Mouse (Mus musculus) granulocyte monocyte progenitor cell, adult 5-6 weeks (primary cell): Measurements from ENCODE around the gene Slc16a2. TPM values are rescaled to one million over a fixed set of nuclear protein-coding genes. Genes with fewer than 3 reads are reported as not detected.
"Not testable (repeated sequence)": the region's sequence is repeated elsewhere in the genome, so short reads cannot be mapped to it uniquely, and the experiment has no call there.

Experiments used
- ATAC-seq: replicated peaks from 2 replicates; pipeline ENCODE4 v1.8.0; 2016; ENCODE audit warnings: mild to moderate bottlenecking, moderate TSS enrichment, inconsistent platforms; ENCODE audit not compliant: poor library complexity, severe bottlenecking
- total RNA-seq, 2 experiments: library from RNA; stranded (forward) in 1 of 2; stranded (reverse) in 1 of 2; fragments of 200-712, 200-1000 nt in 1 of 2; fragments of >200 nt in 1 of 2; fragmentation: Nextera tagmentation in 1 of 2; gene quantifications; 2 replicates each; pipeline ENCODE4 v1.2.3; 2014 to 2017

The Slc16a2 gene
- total RNA-seq, 2 experiments from 2014 or later = not detected

DNA sequence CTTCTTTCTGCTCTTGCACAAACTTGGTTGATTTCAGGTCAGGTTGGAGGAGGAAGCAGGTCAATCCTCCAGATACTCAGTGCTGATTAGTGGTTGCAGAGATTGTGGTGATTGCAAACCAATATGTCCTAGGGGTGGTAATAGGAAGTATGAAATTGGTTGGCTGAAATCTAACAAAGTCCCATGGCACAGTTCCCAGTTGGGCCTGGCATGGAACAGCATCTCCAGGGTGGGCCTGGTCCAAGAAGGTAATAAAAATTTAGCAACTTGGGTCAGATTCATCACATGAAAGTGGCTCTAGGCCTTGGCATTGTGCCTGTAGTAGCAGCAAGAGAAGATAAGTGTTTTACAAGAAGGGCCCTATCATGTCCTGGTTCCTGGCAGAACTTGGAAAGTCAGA, 151.5 kb downstream of the Slc16a2 start:
- no peak for ATAC-seq

DNA sequence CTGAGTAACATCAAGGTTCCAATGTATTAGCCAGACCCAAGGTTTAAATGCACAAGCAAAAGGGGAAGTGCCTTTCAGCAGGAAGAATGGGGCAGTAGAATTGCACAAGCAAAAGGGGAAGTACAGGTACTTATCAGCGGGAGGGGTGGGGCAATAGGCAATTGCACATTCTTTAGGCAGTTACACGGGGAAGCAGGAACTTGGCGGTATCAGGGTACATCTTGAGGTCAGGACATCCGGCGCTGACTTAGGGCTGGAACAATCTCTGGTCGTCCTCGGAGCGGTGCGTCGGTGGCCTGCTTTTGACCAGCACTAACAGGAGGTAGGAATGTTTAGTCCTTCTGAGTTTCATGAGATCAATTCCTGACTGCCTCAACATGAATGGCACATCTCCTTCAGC, 157.3 kb downstream of the Slc16a2 start:
- not testable (repeated sequence) for ATAC-seq

DNA sequence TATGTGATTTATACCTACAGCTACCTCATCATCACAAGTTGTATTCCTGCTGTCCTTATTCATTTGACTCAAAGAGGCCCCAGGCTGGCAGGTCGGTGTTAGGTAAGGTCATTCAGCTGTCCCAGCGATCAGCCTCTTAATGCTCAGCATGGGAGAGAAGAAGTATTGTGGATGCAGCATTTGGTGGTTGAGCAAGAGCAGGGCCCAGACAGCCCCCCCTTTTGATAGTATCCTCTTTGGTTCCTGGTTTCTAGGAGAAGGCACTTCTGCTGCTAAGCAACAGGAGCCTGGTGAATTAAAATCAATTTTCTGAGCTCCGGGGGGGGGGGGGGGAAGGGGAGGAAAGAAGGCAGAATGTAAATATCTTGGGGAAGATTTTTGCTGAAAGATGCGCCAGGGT, 162.8 kb downstream of the Slc16a2 start:
- no peak for ATAC-seq

DNA sequence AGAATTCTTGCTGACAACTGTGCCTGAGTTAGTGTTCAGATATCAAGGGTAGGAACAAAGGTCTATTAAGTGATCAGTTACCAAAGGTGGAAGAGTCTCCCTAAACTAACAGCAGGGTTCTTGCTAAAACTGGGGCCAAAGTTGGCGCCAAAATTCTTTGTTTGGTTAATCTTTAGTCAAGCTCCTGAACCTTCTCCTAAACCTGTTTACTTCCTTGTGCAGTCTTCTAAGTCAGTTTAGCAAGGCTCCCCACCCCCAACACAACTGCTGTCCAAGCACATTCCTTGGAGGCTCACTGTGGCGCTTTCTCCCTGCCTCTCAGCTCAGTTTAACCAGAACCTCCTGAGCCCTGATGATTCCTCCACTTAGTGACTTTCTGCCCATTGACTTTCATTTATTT, 168.8 kb downstream of the Slc16a2 start:
- no peak for ATAC-seq

DNA sequence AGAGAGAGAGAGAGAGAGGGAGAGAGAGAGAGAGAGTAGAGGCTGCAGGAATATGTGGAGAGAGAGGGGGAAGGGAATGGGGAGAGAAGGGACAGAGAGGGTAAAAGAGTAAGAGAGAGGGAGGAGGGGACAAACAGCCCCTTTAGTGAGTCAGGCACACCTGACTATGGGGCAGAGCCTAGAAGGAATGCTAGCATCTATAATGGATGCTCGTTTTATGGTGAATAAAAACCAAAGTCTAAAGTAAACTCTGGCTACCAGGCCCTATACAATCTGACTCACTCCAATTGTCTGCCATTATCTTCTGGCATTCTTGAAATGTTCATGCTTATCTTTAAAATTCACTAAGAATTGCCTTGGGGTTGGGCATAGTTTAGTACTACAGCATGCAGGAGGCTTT, 169.7 kb downstream of the Slc16a2 start:
- no peak for ATAC-seq

Other genes starting within 250 kb of the Slc16a2 start
- gene Zcchc13, start 191.4 kb downstream of the Slc16a2 start, total RNA-seq (2014; fragmentation: Nextera tagmentation) = not detected in 2 replicates
- gene Zcchc13, start 191.4 kb downstream of the Slc16a2 start, total RNA-seq (2017) = not detected in 2 replicates
- gene Rlim, start 159.3 kb upstream of the Slc16a2 start, total RNA-seq (2014; fragmentation: Nextera tagmentation) = 43.0 and 49.3 TPM in 2 replicates
- 100 and 111 TPM in 2 replicates for gene Rlim, start 159.3 kb upstream of the Slc16a2 start, total RNA-seq (2017)